Mouse (Mus musculus): Measurements from ENCODE around the gene Arid5b.

The Arid5b gene

GRCm38 (mm10) chr10:68050882-68051281 lies 227.7 kb downstream of the Arid5b start:
- DNase-seq (ENCODE audit: low spot score) = no peak

- DNase-seq (ENCODE audit: low spot score) = no peak
Observed at GRCm38 (mm10) chr10:68048641-68049305, 229.8 kb downstream of the Arid5b start.

- no peak for DNase-seq (ENCODE audit: low spot score)
Observed at GRCm38 (mm10) chr10:68044864-68045263, 233.7 kb downstream of the Arid5b start.

- DNase-seq (ENCODE audit: low spot score) = no peak
Observed at GRCm38 (mm10) chr10:68043973-68044372, 234.6 kb downstream of the Arid5b start.

All from T-cell, adult 2 months (primary cell).